Mouse (Mus musculus) left cerebral cortex, adult 18-20 months (tissue): ENCODE results near the gene Gm6169. TPM values are rescaled to one million over a fixed set of nuclear protein-coding genes. Genes with fewer than 3 reads are reported as not detected.
"Not testable (repeated sequence)": the region's sequence is repeated elsewhere in the genome, so short reads cannot be mapped to it uniquely, and the experiment has no call there.

Source experiments
- DNase-seq, 2 experiments: peaks; one replicate each; pipeline ENCODE4 v3.0.0; 2021 to 2022; ENCODE audit warnings: low spot score in 2 of 2, mixed read lengths in 1 of 2
- long read RNA-seq, 2 experiments: library from polyadenylated mRNA; stranded (forward); transcript quantifications; one replicate each; pipeline ENCODE4 v2.0.0; 2021
- total RNA-seq, 2 experiments: library from RNA; stranded (reverse); gene quantifications; 2 replicates each; pipeline ENCODE4 v1.2.3; 2021

The Gm6169 gene
- total RNA-seq: under 1 TPM in 1 of 2 experiments, not detected in 1; 0.80 TPM
- long read RNA-seq, experiment 1: 0 reads
- long read RNA-seq, experiment 2: 0 reads

DNA sequence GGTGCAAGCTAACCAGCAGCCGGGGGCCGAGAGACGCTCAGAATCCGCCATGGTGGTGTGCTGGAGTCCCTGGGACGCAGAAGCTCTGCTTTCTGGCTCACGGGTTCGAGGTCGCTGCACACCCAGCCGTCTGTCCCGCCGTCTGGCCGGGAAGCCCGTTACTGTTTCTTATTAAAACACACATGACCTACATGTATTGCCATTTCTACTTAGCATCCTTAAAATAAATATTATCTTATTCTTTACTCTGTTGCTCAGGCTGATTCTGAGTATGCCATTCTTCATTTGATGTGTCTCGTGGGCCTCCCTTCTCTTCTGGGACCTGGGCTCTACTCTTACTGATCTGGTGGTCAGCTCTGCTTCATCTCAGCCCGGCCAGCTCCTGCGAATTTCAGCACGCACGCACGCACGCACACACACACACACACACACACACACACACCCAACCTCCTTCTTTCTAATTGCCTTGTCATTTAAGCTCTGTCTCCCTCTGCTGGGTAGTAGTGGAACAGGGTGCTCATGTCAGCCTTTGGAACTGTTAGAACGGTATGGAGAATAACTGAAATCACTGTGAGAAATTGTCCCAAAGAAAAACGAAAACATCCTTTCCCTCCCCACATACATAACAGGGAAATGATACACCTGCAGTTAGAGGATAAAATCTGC lies at the start of gene Gm6169:
TSS of gene Gm6169 (minus strand) at position 51 of the 666 bp plus-strand sequence.
- DNase-seq: peak; percentile 65 to 67

DNA sequence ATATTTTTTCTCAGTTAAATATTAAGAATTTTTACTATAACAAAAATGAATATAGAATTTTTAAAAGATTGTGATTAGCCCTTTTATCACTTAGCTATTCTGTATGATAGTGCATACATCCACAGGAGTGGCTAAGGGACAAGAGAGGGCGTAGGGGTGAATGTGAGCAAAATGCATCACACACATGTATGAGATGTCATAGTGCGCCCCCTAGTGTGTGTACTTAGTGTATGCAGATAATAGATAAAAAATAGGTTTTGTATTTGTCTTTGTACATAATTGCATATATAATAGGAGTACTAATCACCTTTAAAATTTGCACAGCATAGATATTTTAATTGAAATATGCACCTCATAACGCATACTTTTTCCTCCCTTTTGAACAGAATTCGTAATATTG lies 46.8 kb upstream of the Gm6169 start:
- peak in 1 of 2 experiments; percentile 50 for DNase-seq

DNA sequence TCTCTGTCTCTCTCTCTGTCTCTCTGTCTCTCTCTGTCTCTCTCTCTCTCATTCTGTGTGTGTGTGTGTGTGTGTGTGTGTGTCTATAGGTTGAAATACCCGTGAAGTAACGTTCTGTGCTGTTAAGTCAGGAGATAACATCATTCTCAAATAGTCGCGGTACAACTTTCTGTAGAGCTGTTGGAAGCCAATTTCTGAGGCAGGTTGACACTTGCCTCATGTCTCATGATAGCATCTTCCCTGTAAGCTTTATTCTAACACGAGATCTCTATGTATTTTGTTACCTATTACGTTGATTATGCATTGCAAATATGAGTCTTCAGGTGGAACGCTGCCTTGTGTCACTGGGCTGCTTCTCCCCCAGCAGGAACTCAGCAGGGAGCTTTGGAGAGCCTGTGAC lies 43.3 kb upstream of the Gm6169 start:
- no peak for DNase-seq

DNA sequence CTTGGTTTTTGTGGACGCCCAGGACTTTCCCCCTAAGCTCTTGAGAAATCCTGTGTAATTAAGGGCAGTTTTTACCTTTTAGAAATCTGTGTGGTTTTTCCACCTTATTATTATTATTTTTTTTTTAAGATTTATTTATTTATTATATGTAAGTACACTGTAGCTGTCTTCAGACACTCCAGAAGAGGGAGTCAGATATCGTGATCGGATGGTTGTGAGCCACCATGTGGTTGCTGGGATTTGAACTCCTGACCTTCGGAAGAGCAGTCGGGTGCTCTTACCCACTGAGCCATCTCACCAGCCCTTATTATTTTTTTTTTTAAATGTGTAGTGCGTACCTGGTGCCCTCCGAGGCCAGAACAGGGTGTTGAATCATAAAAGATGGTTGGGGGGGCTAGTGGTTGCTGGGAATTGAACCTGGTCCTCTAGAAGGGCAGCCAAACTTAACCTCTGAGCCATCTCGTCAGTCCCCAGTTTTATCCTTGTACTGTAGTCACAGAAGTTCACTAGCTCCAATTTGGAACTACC lies 39.4 kb upstream of the Gm6169 start:
- not testable (repeated sequence) for DNase-seq

DNA sequence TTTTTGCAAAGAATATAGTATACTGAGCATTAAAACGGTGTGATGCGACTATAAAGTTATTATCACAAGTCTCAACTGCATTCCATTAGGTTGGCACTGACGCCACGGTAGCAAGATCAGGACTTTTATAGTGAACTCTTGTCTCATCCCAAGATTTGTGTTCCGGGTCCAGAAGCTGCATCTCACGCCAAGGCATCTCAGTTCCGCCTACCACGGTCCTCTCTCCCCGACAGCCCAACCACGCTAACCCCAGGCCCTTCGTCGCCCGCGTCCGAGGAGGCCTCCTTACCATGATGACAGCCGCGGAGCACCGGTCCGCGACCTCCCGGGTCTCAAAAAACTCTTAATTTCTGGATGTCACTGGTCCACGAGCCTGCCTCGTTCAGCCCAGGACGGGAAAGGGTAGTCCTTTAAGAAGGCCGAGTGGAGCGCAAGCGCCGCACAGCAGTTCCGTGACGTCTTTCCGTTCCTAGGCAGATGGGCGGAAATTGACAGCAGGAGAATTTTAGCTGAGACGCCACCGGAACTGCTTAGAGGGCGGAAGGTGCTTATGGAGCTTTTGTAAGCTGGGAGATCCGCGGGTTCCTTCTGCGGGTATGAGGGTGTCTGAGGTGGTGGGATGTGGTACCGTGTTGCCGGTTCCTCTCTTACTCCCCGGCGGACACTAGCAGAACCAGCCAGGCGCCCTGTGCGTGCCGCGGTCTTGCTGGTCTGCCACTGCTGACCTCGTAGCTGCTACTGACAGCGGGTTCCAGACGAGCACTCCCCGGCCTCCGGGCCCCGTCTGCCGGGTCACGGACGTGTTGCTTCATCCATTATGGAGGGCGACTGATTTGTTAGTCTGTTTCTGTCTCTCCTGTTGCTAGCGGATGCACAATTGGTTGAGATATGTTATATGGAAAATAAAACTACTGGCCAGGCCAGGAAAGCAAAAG lies 38.7 kb upstream of the Gm6169 start, which contains the start of the genes Gfm2 and Nsa2:
TSS of gene Gfm2 (plus strand) at position 472 of the 935 bp plus-strand sequence.
TSS of gene Nsa2 (minus strand) at position 472 of the 935 bp plus-strand sequence.
- DNase-seq: peak; percentile 87 to 91

DNA sequence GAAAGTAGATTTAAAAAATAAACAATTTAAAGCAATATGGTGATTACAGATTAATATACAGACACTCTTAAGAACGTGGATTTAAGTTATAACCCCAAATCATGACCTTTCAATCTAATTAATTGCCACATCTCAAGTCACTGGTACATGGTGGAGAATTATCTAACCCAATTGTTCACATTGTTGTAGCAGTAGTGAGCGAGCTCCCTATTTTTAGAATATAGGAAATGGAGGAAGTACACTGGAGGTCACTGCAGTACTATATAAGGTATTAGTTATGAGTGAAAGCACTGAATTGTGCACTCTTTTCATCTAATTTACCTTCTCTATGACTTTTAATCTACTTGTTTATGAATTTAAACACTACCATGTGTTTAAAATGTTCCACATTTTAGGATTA lies 31.4 kb upstream of the Gm6169 start:
- DNase-seq: not testable (repeated sequence)

DNA sequence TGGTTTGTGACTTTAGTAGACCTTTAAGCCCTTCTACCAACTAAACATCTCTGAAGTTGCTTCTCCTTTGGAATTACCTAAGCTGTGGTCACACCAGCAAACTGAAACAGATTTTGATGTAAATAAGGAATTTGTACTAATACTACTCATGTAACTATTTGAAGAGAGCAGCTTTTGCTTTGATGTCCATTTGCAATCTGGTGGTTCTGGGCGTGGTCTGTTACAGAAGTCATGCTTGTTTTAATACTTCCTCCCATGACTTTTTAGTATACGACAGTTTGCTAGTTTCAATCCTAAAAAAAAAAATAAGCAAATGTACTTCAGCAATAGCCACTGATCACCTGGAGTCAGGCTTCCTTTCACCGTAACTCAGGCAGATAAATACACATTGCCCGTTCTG lies 30.6 kb upstream of the Gm6169 start:
- not testable (repeated sequence) for DNase-seq

DNA sequence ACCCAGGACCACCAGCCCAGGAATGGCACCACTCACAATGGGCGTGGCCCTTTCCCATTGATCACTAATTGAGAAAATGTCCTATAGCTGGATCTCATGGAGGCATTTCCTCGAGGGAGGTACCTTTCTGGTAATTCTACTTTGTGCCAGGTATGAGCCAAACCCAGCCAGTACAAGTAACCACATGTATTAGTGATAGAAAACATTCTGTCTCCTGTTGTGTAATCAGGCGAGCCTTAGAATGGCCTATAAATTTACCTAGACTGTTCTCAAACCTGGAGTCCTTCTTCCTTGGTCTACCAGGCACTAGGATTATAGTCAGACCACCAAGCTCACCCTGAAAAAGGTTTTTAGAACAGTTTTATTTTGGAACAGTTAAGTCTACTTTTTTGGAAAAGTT lies 22.3 kb upstream of the Gm6169 start:
- no peak for DNase-seq

DNA sequence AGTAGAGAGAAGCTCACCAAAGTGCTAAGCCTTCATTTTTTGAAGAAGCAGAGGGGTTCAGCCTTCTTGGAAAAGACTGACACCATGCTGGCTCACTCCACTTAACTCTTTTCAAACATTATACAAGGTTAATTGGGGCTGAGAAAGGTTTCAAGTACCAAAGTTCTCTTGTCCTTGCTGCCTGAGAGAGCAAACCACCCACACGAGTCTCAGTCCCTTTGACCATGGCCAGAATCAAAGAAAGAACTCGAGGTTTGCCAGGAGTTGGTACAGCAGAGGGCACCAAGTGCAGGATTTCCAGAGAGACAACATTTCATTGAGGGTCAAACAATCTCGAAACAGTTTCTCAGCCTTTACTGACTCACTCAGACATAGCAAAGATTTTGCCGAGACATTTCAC lies 10.0 kb upstream of the Gm6169 start:
- DNase-seq: no peak

DNA sequence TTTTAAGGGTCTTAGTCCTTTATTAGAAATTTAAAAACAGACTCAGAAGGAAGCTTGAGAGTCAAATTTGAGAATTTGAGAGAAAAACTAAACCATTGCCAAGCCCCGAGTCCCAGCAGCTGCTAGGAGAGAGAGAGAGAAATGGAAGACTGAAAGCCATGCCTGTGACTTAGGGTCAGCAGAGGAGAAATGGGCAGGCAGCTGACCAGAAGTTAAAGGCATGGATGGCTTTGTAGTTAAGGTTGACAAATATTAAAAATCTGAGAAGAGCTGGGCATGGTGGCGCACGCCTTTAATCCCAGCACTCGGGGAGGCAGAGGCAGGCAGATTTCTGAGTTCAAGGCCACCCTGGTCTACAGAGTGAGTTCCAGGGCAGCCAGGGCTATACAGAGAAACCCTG lies 8.7 kb upstream of the Gm6169 start:
- not testable (repeated sequence) for DNase-seq

DNA sequence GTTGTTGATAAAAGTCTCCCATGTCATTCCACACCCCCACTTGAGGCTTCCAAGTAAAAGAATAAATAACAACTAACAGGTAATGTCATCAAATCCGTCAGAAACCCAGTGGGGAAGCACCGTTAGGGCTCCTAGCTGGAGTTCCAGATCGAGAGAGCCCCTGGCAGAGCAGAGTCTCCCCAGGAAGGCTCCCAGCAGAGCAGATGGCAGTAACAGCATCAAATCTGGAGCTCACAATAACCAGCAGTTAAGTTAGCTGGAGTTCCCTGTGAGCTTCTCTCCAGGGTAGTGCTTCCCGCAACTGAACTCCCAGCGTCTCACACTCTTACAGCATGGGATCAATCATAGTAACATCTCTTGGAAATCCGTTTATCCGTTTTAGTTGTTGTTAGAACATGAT lies 6.0 kb upstream of the Gm6169 start:
- no peak for DNase-seq

DNA sequence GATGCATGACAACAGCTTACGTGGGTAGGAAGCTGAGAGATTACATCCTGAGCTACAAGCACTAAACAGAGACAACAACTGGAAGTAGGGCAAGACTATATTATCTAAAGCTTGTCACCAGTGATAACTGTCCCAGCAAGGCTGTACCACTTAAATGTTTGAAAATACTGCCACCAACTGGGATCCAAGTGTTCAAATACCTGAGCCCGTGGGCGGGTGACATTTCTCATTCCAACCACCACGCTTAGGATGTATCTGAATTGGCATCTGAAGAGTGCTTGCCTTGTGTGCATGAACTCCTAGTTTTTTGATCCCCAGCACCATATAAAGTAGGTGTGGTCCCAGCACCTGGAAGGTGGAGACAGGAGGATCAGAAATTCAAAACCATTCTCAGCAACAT lies 3.3 kb downstream of the Gm6169 start:
- no peak for DNase-seq

DNA sequence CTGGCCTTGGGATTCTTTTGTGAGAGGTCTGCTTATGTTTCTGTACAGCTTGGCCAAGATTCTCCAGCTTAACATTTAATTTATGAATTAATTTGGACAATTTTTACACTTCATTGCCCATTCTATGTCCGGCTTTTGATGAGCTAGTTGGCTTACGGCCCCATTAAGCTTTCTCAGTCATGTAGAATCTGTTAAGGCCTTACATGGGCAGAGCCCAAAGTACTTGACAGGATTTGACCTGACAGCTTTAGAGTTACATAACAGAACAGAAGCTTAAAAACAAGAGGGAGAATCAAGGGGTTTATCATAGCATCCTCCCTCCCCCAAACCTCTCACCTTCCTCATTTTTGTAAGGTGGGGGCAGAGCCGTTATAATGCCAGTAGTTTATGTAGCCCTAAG lies 10.9 kb downstream of the Gm6169 start:
- no peak for DNase-seq

DNA sequence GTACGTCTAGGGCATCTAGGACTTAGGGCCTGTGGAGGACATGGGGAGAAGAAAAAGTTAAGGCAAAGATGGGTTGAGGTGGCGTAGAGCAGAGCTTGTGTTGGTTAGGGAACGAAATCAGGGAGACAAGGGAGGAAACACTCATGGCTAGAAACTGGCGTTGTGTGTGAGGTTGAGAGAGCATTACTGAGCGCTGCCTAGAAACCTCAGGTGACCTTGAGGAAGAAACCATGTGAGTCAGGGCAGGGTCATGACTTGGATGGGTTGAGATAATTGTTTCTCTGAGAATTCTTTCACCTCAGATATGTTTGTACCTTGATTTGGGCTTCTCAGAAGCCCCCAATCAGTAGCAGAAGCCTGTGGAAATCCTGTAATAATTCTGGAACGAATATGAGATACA lies 11.6 kb downstream of the Gm6169 start:
- DNase-seq: no peak

DNA sequence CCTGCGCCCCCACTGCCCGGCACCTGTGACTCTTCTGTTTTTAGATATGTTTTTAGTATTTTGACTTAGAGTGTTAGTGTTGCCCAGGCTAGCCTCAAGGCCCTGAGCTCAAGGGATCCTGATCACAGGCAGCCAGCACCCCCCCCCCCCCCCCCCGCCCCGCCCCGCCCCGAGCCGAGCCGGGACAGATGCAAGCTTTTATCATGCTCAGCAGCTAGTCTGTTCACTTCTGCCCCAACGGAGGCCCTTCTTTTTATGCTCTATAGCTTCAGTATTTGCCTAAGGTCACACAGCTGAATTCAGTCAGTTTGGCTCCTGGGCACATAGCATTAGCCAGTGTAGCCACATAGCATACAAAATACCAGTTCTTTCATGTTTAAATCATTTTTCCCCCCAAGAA lies 12.7 kb downstream of the Gm6169 start:
- no peak for DNase-seq

DNA sequence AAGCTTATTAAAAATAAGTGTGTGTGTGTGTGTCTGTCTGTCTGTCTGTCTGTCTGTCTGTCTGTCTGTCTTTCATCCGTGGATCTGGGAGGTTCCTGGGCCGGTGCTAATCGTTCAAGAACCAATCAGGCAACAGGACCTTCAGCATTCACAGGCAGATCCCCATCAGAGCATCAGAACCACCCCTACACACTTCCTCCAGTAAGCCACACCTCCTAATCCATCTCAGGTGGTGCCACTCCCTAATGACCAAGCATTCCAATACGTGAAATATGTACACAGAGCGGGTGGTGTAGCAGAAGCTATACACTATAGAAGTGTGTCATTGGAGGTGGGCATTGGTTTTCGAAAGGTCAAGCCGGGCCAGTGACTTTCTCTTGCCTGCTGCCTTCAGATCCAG lies 16.6 kb downstream of the Gm6169 start:
- no peak for DNase-seq

DNA sequence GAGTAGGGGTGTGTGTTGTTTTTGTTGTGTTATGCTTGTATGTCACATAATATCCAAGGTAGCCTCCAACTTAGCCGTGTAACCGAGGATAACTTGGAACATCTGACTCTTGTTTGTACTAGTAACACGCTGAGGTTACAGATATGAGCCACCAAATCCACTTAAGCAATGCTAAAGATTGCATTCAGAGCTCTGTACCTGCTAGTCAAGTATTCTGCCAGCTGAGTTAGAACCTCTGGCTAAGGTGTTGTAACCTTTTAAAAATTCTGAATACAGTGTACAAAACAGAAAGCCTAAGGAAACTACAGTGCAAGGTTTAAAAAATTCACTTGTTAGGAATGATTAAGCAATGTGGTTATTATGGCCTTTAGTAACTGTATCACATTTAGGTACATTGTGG lies 18.4 kb downstream of the Gm6169 start:
- no peak for DNase-seq

DNA sequence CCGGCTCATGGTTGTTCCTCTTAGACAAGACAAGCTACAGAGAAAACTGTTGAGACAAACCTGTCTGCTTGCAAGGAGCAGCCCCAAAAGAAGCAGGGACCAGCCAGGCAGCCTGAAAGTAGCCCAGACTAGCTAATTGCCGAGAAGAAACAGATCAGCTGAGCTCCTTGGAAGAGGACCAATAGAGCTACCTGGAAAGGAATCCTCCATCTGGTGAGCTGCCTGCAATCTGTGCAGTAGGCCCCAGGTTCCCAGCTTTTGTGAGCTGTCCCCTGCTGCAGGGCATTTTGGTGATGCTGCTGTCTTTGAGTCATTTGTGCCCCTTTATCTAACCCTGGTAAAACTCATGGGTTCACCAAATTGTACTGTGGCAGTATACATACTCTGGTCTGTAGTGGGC lies 18.8 kb downstream of the Gm6169 start:
- no peak for DNase-seq

DNA sequence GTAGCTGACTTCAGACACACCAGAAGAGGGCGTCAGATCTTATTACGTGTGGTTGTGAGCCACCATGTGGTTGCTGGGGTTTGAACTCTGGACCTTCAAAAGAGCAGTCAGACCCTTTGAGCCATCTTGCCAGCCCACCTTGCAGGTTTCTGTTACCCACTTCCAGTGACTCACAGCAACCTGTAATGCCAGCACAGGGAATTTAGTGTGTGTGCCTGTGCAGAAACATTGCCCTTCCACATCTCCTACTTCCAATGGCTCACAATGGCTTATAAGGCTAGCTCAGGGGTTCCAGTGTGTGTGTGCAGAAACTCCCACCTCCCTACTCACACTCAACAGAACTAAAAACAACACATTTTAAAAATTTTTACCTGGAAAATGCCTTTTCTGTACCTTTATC lies 21.5 kb downstream of the Gm6169 start:
- DNase-seq: no peak

DNA sequence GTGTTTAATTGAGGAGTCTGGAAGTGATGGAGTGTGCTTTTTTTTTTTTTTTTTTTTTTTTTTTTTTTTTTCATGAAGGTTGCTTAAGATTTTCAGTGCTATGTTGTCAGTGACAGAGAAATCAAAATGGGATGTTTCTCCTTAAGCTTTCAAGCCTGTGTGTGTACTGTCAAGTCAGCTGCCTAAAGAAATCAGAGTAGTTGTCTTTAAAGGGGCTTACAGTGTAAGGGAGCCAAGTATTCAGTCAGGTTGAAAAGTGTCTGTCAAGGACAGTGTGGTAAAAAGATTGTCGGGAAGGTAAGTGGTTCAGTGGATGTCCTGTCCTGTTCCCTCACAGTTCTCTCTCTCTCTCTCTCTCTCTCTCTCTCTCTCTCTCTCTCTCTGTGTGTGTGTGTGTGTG lies 25.5 kb downstream of the Gm6169 start:
- no peak for DNase-seq

DNA sequence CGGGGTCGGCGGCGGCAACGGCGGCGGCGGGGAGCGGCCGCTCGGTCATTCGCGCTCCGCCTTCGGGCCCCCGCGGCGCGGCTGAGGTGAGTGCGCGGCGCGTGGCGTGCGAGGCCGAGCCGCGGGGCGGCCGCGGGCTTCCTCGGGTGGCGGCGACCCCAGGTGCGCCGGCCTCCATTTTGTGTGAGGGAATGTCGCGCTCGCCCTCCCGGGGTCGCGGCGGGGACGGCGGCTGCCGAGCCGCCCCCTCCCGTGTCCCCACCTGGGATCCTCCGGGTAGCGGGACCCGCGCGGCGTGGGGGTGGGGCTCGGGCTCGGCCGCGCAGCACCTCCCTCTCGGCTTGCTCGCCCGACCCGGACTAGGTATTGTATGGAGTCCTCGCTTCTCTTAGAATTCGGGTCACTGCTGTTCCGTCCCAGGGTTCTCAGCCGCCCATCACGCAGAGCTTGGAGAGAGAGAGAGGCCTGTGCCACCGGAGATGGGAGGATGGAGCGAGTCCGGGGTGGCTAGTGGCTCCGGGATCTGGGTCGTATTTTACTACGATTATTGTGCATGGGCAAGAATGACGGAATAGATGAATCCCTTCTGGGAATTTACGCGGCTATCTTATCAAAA lies 27.3 kb downstream of the Gm6169 start:
- peak; percentile 43 to 53 for DNase-seq
